Mouse (Mus musculus) frontal cortex, adult 2 months (tissue): ENCODE results near the gene Commd1. TPM values are rescaled to one million over a fixed set of nuclear protein-coding genes. Genes with fewer than 3 reads are reported as not detected.

Source experiments
- DNase-seq, 2 experiments: peaks; one replicate each; pipeline ENCODE4 v3.0.0; 2022; ENCODE audit warnings: low spot score in 1 of 2; ENCODE audit errors: extremely low spot score in 1 of 2
- polyA plus RNA-seq: library from polyadenylated mRNA; depleted of rRNA; stranded (reverse); fragments of >200 nt; gene quantifications from 2 replicates; pipeline ENCODE4 v1.2.3, GENCODE M21; 2012

Commd1 gene
- polyA plus RNA-seq, 1 experiment = 39.1 TPM

DNA sequence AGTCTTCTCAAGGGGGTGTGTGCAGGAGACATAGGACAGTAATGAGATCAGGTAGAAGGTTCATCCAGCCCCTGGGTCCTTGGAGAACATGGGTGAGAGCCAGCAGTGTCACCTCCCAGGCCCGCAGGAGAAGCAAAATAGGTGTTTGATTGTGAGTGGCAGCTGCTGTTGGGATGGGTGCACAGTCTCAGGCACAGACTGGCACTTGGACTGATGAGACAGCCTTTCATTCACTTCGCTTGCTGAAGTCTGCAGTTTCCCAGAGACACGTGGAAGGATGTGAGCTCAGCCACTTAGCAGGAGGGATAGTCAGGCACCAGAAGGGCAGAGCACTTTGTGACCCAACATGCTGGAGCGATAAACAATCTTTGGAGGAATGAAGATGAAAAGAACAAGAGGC lies 118.6 kb downstream of the Commd1 start:
- DNase-seq = no peak

DNA sequence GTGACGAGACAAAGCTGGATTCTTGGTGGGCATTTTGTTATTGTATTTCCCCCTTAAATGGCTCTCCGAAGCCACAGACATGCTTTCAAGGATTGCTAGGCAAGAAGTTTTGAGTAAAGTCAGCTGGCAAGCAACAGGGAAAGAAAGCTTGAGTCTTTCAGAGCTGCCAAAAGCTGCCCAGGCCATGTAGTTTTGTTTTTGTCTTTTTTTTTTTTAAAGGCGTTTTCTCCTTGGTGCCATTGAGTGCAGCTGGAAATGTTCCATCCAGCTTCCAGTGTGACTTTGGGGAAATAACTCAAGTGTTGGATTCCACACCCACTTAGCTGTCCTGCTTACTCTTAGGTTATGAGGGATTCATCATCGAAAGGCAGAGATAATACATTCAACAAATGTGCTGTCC lies 120.9 kb downstream of the Commd1 start:
- no peak for DNase-seq

DNA sequence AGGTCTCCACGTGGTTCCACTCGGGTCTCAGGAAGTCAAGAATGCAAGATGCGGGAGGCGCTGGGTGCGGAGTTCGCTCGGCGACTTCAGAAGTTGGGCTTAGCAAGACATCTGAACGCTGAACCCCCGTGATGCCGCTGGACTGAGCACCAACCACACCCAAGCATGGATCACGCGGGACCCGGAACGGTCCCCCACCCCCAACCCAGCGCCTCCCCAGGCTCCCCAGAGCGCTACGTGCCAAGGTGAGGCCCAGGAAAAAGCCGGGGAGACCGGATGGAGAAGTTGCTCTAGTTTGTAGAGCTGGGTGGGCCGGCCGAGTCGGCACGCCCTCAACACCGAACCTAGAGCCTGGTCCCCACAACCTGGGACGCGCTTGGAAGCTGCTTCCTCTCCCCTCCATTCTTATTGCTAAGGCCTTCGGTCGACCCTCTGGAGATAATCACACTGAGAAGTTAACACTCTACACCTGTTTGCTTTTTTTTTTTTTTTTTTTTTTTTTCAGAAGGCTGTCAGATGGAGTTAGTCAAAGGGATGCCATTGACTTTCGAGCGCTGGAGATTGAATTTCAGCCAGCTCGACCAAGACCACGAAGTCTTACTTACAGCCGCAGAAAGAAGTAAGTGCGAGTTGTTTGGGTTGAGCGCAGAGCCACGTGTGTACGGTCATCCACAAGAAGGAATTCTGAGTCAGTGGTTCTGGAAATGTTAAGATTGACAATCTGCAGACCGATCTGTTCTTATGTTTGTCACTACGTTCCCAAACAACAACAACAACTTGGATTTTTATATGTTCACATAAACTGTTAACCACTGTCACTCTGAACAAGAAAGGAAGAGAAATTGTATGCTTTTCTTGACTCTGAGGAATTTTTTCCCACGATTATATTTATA lies 121.6 kb downstream of the Commd1 start, which contains the start of gene B3gnt2:
B3gnt2 (minus strand) TSS at position 627 of the 893 bp plus-strand sequence.
- no peak for DNase-seq

DNA sequence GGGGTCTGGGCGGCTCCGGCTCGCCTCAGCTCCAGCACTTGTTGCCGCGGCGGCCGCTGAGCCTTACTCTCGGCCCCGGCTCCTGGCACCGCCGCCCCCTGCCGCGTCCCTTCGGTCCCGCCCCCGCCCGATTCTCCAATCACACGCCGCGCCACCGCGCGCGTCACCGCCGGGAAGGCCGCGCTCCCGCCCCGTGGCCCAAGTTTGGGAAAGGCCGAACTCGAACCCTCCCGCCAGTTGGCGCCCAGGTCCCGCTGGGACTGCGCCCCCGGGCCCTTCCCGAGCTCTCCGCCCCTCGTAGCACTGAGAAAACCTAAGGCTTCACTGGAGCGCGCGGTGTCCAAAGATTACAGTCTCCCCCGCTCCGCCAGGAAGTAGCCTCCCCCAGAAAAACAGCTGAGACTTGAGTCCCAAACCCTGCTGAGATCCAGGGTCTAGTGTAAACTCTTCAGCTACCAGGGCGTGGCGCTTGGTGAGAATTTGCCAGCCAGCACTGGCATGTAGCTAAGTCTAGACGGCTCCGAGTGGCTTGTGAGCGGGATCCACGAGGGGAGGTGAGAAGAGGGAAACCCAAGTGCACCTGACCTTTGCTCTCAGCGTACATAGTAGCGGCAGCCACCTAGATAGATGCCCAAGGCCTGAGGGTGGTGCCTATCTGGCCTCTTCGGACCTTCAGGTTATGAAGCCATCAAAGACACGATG lies 122.4 kb downstream of the Commd1 start:
- peak; percentile 43 to 75 for DNase-seq

DNA sequence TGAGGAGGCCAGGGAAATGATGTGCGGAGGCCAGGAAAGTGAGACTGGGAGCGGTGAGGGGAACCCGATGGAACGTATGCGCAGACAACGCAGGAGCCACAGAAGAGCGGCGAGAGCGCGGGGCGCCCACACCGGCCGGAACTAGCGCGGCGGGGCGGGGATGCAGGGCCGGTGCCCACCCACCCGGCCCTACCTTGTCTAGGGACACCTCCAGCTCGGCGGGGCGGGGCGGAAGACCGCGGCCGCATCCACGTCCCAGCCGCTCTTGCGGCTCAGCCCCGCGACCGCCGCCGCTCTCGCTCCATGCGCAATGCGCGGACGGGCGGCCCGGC lies 122.9 kb downstream of the Commd1 start:
- no peak for DNase-seq

DNA sequence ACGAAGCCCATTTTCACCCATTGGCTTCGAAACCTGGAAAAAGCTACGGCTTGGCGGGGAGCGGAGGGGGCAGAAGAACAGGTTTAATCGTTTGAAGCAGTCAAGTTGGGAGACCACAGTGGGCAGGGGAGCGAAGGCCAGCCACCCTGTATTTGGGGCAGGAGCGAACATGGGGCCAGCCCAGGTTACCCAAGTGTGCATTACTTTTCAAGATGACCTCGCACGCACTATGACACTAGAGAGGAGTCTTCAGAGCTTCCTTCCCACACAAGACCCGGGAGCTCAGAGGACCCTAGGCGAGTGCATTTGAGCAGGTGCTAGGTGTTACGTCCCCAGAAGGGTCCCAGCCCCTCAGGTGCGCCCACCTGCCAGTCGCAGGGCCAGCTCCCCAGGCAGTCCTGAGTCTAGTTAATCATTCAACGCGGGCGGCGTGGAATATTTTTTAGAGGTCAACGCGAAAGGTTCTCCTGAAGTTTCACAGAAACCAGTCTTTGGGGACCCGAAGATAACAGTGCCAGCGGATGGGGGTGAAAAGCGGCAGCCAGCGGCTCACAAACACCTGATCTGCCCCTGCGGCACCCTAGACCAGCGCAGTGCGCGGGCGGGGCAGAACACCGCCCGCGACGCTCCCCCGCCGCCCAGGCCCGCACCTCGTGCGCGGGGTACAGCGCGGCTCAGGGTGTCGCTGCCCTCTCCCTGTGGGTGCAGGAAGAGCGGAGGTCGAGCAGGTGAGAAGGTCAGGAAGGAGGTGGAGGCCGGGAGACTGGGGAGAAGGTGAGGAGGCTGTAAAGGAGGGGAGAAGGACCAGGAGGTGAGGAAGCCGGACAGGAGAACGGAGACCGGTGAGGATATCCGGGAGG lies 123.5 kb downstream of the Commd1 start:
- DNase-seq = no peak

DNA sequence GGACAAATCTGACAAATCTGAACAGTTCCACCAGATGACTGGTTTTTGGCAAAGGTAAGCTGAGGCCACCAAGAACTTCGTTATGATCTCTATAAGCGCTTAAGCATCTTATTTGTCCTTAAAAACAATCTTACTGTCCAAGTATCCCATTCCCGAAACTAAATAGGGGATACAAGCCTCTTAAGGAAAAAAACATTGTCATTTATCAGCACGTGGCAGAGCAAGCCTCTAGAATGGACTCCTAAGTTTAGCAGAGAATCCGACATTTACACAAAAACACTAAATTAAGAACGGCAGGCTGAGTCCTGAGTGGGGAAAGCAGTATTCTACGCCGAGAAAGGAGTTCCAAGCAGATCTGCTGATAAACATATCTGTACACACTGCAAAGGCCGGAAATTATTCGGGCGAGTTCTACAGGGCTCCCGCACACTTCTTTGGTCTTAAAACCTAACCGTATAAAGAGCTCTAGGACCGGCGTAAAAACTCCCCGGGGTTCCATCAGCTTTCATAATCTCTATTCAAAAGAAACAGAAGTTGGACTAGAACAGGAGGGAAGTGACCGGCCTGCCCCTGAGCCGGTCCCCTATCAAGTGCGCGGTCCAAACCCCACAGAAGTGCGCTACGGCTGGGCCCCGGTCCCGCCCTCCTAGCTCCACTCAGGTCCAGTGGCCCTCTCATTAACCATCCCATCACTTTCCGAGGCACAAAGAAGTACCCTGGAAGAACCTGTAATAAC lies 124.3 kb downstream of the Commd1 start:
- no peak for DNase-seq

DNA sequence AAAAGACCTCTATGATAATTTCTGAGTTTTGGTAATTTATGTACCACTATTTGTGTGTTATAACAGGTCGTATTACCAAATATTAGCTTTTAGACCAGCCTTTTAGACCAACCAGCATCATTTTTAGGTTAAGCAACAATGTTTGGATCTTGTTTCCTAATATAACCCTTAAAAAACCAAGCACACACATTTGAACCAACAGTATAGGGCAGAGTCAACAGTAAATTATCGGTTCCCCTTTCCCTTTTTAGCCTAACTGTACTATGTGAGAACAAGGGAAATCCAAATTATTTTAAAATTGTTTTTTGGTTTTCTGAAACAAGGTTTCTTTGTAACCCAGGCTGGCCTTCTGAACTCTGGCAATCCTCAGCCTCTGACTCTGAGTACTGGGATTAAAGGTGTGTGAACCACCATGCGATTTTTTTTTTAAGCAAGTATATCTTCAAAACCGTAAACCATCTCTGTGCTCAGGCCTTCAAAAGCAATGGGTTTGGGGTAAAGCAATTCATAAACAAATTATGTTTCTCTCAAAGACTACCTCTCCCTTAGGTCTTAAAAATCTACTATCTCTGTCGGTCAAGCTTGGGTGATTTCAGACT lies 125.0 kb downstream of the Commd1 start:
- no peak for DNase-seq

DNA sequence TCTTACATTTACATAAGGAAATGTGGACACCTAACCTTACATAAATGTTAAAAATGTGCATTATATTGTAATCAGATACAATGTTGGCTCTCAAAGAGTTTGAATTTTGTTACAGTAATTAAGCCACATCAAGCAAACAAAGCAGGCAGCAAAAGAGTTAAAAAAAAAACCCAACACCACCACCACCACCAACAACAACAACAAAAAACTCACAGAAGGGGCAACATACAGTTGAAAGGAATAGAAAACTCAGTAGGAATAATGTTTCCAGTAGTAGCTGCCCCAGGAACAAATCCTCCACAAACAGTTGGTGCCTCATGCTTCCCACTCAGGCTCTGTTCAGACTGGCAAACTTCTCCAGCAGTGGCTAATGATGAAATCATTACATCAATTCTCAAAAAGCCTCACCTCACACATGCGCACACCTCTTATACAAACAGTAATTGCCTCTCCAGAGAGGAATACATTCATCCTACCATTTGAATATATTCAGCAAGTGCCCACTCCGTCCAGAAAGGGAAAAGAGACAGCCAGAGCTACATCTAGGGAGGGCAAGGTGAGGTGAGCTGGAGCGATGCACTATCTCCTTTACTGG lies 125.7 kb downstream of the Commd1 start:
- DNase-seq = no peak

DNA sequence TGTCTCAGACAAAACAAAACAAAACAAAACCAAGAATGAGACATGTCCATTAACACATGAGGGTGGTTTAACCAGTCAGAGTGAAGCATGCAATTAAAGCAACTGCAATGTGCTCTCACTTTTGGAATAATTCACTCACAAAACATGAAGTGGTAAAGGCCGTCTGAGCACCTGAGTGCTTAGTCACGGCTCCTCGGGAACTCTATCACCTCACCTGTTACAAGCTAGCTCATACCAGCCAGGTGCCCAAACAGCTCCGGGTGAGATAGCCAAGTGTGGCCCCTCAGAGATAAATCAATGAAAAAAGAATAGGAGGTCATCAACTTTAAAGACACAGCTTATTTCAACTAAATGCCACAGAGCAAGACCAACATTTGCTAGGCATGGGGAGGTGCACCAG lies 127.6 kb downstream of the Commd1 start:
- no peak for DNase-seq

DNA sequence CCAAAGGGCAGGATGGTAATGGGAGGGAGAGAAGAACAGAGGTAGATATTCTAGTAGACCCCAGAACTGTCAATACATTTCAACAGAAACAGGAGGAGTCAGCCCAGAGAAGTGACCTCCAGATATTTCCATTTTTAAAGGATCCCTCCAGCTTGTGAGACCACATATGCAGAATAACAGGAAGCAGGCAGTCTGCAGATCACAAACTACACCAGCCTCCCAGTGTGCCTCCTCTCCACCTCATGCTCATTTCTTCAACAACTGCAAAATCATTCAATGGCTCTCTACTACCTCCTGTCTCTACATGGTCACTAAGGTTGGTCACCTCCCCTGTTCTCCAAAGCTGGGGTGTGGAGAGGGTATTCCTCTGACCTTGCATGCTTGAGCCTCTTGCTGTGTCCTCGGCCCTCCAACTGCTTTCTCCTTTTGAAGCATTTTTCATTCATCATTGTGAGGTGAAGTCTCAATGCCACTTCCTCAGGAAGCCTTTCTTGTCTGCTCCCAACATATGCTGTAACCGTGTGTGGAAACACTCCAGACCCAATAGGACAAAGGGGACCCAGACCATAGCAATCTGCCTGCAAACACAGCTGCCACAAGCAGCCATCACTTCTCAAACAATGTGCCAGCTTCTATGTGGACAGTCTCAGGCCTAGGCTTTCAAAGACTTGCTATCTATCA lies 128.6 kb downstream of the Commd1 start:
- no peak for DNase-seq

DNA sequence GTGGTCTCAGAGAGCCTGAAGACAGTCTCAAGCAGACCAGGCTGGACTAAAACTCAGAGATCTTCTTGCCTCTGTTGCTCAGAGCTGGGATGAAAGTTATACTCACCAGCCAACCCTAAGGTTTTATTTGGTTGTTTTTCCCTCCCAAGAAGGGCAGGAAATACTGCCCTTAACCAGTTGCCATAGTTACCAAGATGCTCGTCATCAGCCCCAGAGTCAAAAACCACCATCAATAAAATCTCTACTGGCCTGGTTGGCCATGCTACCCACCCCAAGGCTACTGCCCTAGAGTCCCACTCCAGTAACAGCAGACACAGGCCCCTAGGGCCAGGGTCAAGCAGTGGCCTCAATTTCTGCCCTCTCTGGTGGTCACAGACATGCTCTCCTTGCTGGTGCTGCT lies 129.7 kb downstream of the Commd1 start:
- no peak for DNase-seq

DNA sequence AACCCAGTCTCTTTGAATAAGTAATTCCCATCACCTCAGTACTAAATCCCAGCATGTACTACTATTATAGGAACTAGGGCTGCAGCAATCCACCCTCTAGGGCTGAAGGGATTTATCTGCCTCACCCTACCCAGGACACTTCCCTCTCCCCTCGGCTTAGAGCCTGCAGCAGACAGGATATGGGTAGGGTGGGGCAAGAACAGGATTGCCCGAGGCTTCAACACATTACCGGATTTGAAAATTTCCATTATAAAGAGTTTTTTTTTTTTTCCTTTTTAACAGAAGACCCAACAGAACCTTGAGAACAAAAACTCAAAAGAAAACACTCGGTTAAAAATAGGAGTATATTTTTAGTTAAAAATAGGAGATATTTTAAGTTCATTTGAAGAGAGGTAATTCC lies 130.8 kb downstream of the Commd1 start:
- DNase-seq = no peak

DNA sequence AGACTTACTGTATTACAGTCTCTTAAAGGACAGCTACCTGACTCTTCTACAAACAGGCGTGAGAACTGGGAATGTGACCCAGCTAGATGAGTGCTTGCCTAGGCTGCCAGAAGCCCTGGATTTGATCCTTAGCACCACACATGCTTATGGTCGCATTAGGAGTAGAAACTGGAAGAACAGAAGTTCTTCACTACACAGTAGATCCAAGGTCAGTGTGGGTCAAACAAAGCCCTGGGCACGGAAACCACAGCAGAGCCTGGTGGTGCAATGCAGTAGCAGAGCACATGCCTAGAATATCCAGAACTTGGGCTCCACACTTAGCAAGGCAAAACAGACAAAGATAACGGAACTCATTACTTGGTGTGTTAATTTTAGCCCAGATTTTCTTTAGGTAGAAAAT lies 132.1 kb downstream of the Commd1 start:
- no peak for DNase-seq

DNA sequence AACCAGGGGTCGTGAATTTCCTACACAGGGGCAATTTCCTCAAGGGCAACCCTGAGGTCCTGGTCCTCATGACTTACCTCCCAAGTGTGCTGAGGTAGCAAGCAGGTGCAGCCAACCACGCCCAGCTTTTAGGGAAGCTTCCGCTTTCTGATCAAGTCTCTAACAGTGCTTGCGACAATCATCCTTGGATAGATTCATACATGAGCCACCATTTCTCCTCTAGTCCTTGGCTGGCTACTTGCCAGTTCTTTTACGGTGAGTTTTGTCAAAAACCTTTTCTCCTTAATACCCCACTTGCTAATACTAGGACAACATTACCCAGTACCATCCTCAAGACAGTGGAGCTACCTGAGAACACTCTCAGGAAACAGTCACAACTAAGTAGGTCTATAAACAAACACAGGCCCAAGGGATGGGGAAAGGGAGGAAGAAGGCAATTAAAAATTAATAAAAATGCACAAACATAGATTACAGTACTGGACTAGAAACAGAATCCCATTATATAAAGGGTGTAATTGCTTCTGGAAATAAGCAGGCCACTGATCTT lies 133.5 kb downstream of the Commd1 start:
- no peak for DNase-seq

DNA sequence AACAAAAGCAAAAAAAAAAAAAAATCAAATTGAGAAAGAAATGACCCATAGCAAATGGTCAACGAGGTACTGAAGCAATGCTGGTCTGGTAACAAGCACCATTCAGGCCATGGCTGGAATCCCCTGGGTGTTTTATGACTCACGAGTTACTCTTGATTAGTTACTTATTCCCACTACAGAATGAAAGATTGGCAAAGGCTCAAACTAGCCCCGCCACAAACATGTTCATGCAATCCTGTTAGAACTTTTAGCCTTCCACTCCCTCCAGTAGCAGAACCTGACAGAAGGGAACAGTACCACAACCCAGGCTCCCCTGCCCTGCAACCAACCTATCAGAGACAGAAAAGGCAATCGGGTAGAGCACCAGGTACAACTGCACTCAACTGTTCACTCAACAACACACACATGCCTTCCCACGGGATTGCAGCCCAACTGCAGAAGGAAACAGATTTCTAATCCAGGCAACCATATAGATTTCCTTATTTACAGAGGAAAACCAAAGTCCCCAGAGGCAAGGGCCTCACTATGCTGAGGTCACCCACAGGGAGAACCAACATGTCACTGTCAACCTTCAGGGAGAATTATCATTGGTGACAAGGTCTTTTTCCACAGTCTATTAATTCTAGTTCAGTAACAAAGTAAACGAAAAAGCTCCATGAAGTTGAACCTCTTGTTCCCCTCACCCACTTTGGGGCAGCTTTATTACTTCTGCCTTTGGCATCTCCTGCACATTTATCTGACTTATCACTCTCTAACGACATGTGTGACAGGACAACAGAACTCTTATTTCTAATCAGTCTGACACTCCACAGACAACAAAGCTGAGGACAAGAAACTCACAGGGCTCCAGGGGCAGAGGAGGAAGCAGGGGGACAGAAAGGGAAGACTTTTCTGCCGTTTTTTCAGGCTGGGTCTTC lies 134.2 kb downstream of the Commd1 start:
- DNase-seq = no peak

DNA sequence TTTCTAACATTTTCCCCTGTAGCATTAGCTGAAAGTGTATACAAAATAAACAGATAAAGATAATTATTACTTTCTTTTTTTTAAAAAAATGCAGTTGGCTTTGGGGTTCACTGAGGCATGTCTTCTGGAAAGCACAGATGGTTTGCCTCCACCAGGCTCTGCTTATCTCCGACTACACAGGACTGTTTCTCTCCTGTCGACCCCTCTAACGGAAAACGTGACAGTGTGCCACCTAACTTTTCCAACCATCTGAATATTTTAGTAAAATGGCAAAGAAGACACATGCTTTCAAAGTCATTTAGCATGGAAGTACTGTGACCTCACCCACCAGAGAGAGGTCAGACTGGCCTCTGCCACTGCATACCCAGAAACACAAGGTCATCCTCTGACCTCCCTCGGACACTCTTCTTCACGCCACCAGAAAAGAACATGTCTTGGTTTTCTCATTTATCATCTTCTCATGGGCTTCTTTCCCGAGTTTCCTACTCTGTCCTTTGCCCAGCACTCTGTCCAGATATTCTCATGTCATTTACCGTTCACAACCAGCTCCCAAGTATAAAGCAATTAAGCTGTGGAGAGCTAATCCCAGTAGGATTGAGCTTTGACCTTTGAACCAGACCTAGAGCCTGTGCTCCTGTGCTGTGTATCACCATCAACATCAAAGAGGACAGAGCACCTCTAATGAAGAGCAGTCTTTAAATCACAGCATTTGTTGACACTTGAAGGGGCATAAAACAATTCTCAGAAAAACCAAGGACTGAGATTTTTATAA lies 135.0 kb downstream of the Commd1 start:
- no peak for DNase-seq
